Mouse (Mus musculus): Measurements from ENCODE around the gene Snhg11. TPM values are rescaled to one million over a fixed set of nuclear protein-coding genes. Genes with fewer than 3 reads are reported as not detected.

Gene Snhg11
- polyA plus RNA-seq, 1 experiment, result 41.0 TPM

- Histone ChIP-seq H3K4me1 (ENCODE audit: control insufficient read depth, insufficient read depth, low read length) (no peaks in the 10 kb centered on the region), H3K27me3 (ENCODE audit: control insufficient read depth, insufficient read depth, low read length, poor library complexity, severe bottlenecking) (no peaks in the 10 kb centered on the region), H3K9ac (ENCODE audit: low read depth, poor library complexity, severe bottlenecking) (peak overlapping the region; percentile 36), H3K27ac (ENCODE audit: insufficient read depth, low read length) (no peak overlapping the region), H3K9me3 (replicated peaks; ENCODE audit: control insufficient read depth, insufficient read depth, low read length, poor library complexity, severe bottlenecking) (no peaks in the 10 kb centered on the region), H3K4me3 (ENCODE audit: low read depth, low read length) (peak overlapping the region; percentile 66), H3K36me3 (ENCODE audit: control insufficient read depth, insufficient read depth, low read length, poor library complexity, severe bottlenecking) (peaks cover 4% of the 10 kb centered on the region; the same call in 1 of the 2 replicates)
- TF ChIP-seq POLR2A (IDR thresholded peaks at IDR 0.05; ENCODE audit: insufficient read depth, low read length) (no peak), CTCF (IDR thresholded peaks at IDR 0.05; ENCODE audit: low read depth, low read length) (no peak), EP300 (IDR thresholded peaks at IDR 0.05; ENCODE audit: insufficient read depth, low read depth, low read length) (no peak)
Observed at GRCm38 (mm10) chr2:158376123-158376687, 767 bp downstream of the Snhg11 start.

GRCm38 (mm10) chr2:158376798-158377197, 1.4 kb downstream of the Snhg11 start:
- Histone ChIP-seq H3K27me3 (ENCODE audit: control insufficient read depth, insufficient read depth, low read length, poor library complexity, severe bottlenecking) (no peaks in the 10 kb centered on the region), H3K4me3 (ENCODE audit: low read depth, low read length) (peak overlapping the region; percentile 61), H3K27ac (ENCODE audit: insufficient read depth, low read length) (no peak overlapping the region), H3K9ac (ENCODE audit: low read depth, poor library complexity, severe bottlenecking) (0 out of 2 replicates have a peak overlapping the region, but pooled peaks have one; percentile 36), H3K9me3 (replicated peaks; ENCODE audit: control insufficient read depth, insufficient read depth, low read length, poor library complexity, severe bottlenecking) (no peaks in the 10 kb centered on the region), H3K36me3 (ENCODE audit: control insufficient read depth, insufficient read depth, low read length, poor library complexity, severe bottlenecking) (peaks cover 4% of the 10 kb centered on the region), H3K4me1 (ENCODE audit: control insufficient read depth, insufficient read depth, low read length) (no peaks in the 10 kb centered on the region)
- no peak for TF ChIP-seq EP300 (IDR thresholded peaks at IDR 0.05; ENCODE audit: insufficient read depth, low read depth, low read length)
- no peak for TF ChIP-seq POLR2A (IDR thresholded peaks at IDR 0.05; ENCODE audit: insufficient read depth, low read length)
- TF ChIP-seq CTCF (IDR thresholded peaks at IDR 0.05; ENCODE audit: low read depth, low read length), result no peak

- Histone ChIP-seq H3K27me3 (ENCODE audit: control insufficient read depth, insufficient read depth, low read length, poor library complexity, severe bottlenecking) (no peaks in the 10 kb centered on the region), H3K4me1 (ENCODE audit: control insufficient read depth, insufficient read depth, low read length) (no peaks in the 10 kb centered on the region)
Observed at GRCm38 (mm10) chr2:158377811-158378210, 2.4 kb downstream of the Snhg11 start.

GRCm38 (mm10) chr2:158379354-158380078, 4.1 kb downstream of the Snhg11 start:
- Histone ChIP-seq H3K27ac (ENCODE audit: insufficient read depth, low read length) (no peak overlapping the region), H3K36me3 (ENCODE audit: control insufficient read depth, insufficient read depth, low read length, poor library complexity, severe bottlenecking) (peaks cover 4% of the 10 kb centered on the region), H3K9me3 (replicated peaks; ENCODE audit: control insufficient read depth, insufficient read depth, low read length, poor library complexity, severe bottlenecking) (no peaks in the 10 kb centered on the region), H3K9ac (ENCODE audit: low read depth, poor library complexity, severe bottlenecking) (no peak overlapping the region), H3K4me3 (ENCODE audit: low read depth, low read length) (no peak overlapping the region), H3K4me1 (ENCODE audit: control insufficient read depth, insufficient read depth, low read length) (no peaks in the 10 kb centered on the region), H3K27me3 (ENCODE audit: control insufficient read depth, insufficient read depth, low read length, poor library complexity, severe bottlenecking) (no peaks in the 10 kb centered on the region)
- TF ChIP-seq CTCF (IDR thresholded peaks at IDR 0.05; ENCODE audit: low read depth, low read length), result peak; percentile 47
- TF ChIP-seq POLR2A (IDR thresholded peaks at IDR 0.05; ENCODE audit: insufficient read depth, low read length), result no peak

More at GRCm38 (mm10) chr2:158377811-158378210, 2.4 kb downstream of the Snhg11 start:
- Histone ChIP-seq H3K9me3 (replicated peaks; ENCODE audit: control insufficient read depth, insufficient read depth, low read length, poor library complexity, severe bottlenecking) (no peaks in the 10 kb centered on the region), H3K4me3 (ENCODE audit: low read depth, low read length) (no peak overlapping the region), H3K36me3 (ENCODE audit: control insufficient read depth, insufficient read depth, low read length, poor library complexity, severe bottlenecking) (peaks cover 4% of the 10 kb centered on the region), H3K27ac (ENCODE audit: insufficient read depth, low read length) (no peak overlapping the region), H3K9ac (ENCODE audit: low read depth, poor library complexity, severe bottlenecking) (no peak overlapping the region)
- TF ChIP-seq CTCF (IDR thresholded peaks at IDR 0.05; ENCODE audit: low read depth, low read length), result no peak
- TF ChIP-seq POLR2A (IDR thresholded peaks at IDR 0.05; ENCODE audit: insufficient read depth, low read length), result no peak
- TF ChIP-seq EP300 (IDR thresholded peaks at IDR 0.05; ENCODE audit: insufficient read depth, low read depth, low read length), result no peak

- H3K27me3 ChIP-seq (ENCODE audit: control insufficient read depth, insufficient read depth, low read length, poor library complexity, severe bottlenecking), result no peaks in the 10 kb centered on the region
- no peak overlapping the region for H3K4me3 ChIP-seq (ENCODE audit: low read depth, low read length)
- no peak overlapping the region for H3K27ac ChIP-seq (ENCODE audit: insufficient read depth, low read length)
- H3K4me1 ChIP-seq (ENCODE audit: control insufficient read depth, insufficient read depth, low read length), result peaks cover 2% of the 10 kb centered on the region
- TF ChIP-seq CTCF (IDR thresholded peaks at IDR 0.05; ENCODE audit: low read depth, low read length) (no peak), EP300 (IDR thresholded peaks at IDR 0.05; ENCODE audit: insufficient read depth, low read depth, low read length) (no peak), POLR2A (IDR thresholded peaks at IDR 0.05; ENCODE audit: insufficient read depth, low read length) (no peak)
- no peak overlapping the region for H3K9ac ChIP-seq (ENCODE audit: low read depth, poor library complexity, severe bottlenecking)
- H3K9me3 ChIP-seq (replicated peaks; ENCODE audit: control insufficient read depth, insufficient read depth, low read length, poor library complexity, severe bottlenecking), result no peaks in the 10 kb centered on the region
- H3K36me3 ChIP-seq (ENCODE audit: control insufficient read depth, insufficient read depth, low read length, poor library complexity, severe bottlenecking), result peaks cover 4% of the 10 kb centered on the region
Observed at GRCm38 (mm10) chr2:158386072-158386471, 10.6 kb downstream of the Snhg11 start.

GRCm38 (mm10) chr2:158389421-158389820, 14.0 kb downstream of the Snhg11 start:
- H3K9ac ChIP-seq (ENCODE audit: low read depth, poor library complexity, severe bottlenecking), result no peak overlapping the region
- no peak overlapping the region for H3K4me3 ChIP-seq (ENCODE audit: low read depth, low read length)
- no peaks in the 10 kb centered on the region for H3K27me3 ChIP-seq (ENCODE audit: control insufficient read depth, insufficient read depth, low read length, poor library complexity, severe bottlenecking)

More at GRCm38 (mm10) chr2:158389421-158389820, 14.0 kb downstream of the Snhg11 start:
- Histone ChIP-seq H3K27ac (ENCODE audit: insufficient read depth, low read length) (no peak overlapping the region), H3K4me1 (ENCODE audit: control insufficient read depth, insufficient read depth, low read length) (peaks cover 2% of the 10 kb centered on the region), H3K36me3 (ENCODE audit: control insufficient read depth, insufficient read depth, low read length, poor library complexity, severe bottlenecking) (peaks cover 4% of the 10 kb centered on the region; the same call in 1 of the 2 replicates), H3K9me3 (replicated peaks; ENCODE audit: control insufficient read depth, insufficient read depth, low read length, poor library complexity, severe bottlenecking) (no peaks in the 10 kb centered on the region)
- TF ChIP-seq EP300 (IDR thresholded peaks at IDR 0.05; ENCODE audit: insufficient read depth, low read depth, low read length) (no peak), CTCF (IDR thresholded peaks at IDR 0.05; ENCODE audit: low read depth, low read length) (no peak), POLR2A (IDR thresholded peaks at IDR 0.05; ENCODE audit: insufficient read depth, low read length) (no peak)
